Mouse (Mus musculus): ENCODE measurements around the gene Lilr4b. TPM values are rescaled to one million over a fixed set of nuclear protein-coding genes. Genes with fewer than 3 reads are reported as not detected.

Lilr4b gene
- polyA plus RNA-seq, 1 experiment: 0.08 TPM

DNA sequence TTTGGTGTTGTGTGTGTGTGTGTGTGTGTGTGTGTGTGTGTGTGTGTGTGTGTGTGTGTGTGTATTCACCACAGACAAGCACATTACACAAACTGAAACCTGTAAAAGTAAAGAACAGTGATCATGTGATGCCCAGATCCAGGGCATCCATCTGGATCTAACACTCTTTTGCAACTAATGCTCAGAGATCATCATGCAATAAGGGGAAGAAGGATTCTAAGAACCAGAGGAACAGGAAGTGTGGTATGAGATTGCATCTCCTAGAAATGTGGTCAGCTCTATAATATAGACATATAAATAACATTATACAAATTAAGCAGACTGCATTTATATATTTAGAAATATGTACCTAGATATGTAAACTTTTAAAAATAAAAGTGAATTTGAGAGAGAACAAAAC is 39.6 kb downstream of the Lilr4b start:
- TF ChIP-seq TAL1 (IDR thresholded peaks at IDR 0.05; ENCODE audit: low read length): no peak
- TF ChIP-seq GATA1 (IDR thresholded peaks at IDR 0.05; ENCODE audit: low read length): no peak
- Histone ChIP-seq H3K36me3 (ENCODE audit: control insufficient read depth) (no peaks in the 10 kb centered on the region), H3K27me3 (ENCODE audit: control insufficient read depth) (no peaks in the 10 kb centered on the region), H3K4me1 (ENCODE audit: control insufficient read depth) (no peaks in the 10 kb centered on the region), H3K4me3 (replicated peaks) (no peak overlapping the region), H3K9me3 (ENCODE audit: control insufficient read depth, low read length) (no peaks in the 10 kb centered on the region)

DNA sequence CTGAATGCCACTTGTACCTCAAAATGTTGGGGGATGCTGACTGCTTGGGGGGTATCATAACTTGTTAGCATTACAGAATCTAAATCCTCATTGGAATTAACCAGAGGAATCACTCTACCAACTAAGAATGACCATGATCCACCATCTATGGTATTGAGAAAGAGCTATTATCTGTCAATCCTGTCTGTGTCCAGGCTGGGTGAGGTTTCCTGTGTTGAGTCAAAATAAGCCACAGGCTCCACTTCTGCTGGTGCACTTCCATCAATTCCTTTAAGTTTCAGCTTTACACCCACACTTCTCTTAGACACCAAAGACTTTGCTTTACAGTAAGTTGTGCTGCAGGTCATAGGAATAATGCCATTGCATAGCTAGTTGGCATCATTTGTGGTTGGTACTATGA is 41.0 kb downstream of the Lilr4b start:
- no peaks in the 10 kb centered on the region for H3K27me3 ChIP-seq (ENCODE audit: control insufficient read depth)
- no peaks in the 10 kb centered on the region for H3K4me1 ChIP-seq (ENCODE audit: control insufficient read depth)
- H3K36me3 ChIP-seq (ENCODE audit: control insufficient read depth): no peaks in the 10 kb centered on the region
- H3K9me3 ChIP-seq (ENCODE audit: control insufficient read depth, low read length): no peaks in the 10 kb centered on the region
- TF ChIP-seq TAL1 (IDR thresholded peaks at IDR 0.05; ENCODE audit: low read length): no peak
- TF ChIP-seq GATA1 (IDR thresholded peaks at IDR 0.05; ENCODE audit: low read length): no peak
- no peak overlapping the region for H3K4me3 ChIP-seq (replicated peaks)

DNA sequence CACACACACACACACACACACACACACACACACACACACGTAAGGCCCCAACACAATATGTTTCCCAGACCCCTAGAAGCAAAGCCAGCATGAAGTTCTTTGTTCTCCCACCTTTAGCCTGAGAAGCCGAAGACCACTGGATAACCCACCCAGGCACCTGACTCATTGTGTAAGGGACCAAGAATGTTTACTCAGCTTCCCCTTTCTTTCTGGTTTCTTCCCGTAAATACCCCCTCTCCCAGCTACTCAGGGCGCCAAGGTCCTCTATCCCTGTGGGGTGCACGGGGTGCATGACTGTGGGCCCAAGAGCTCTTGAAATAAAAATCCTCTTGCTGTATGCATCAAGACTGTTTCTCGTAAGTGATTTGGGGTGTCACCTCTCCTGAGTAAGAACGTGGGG is 45.7 kb downstream of the Lilr4b start:
- no peaks in the 10 kb centered on the region for H3K27me3 ChIP-seq (ENCODE audit: control insufficient read depth)
- H3K4me3 ChIP-seq (replicated peaks): no peak overlapping the region

DNA sequence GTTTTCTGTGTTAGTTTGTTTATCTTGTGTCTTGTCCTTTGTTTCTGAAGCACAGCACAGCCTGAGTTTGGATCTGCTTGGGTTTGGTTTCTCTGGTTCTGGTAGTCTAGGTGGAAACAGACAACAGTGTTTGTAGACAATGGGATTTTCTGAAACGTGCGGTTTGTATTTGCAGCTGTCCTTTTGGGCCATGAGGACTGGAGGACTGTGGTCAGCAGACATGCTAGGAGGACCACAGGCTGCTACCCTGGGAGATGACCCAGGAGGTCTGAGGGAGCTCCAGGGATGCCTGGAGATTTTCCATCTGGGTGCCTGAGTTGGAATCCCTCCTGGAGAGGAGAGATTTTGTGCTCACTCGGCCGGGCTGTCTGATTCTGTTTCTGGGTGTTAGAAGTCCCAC is 46.2 kb downstream of the Lilr4b start:
- TF ChIP-seq TAL1 (IDR thresholded peaks at IDR 0.05; ENCODE audit: low read length) (no peak), GATA1 (IDR thresholded peaks at IDR 0.05; ENCODE audit: low read length) (no peak)
- no peaks in the 10 kb centered on the region for H3K27me3 ChIP-seq (ENCODE audit: control insufficient read depth)
- H3K36me3 ChIP-seq (ENCODE audit: control insufficient read depth): no peaks in the 10 kb centered on the region
- H3K4me1 ChIP-seq (ENCODE audit: control insufficient read depth): no peaks in the 10 kb centered on the region
- H3K9me3 ChIP-seq (ENCODE audit: control insufficient read depth, low read length): no peaks in the 10 kb centered on the region
- no peak overlapping the region for H3K4me3 ChIP-seq (replicated peaks)

More for the DNA sequence above, 45.7 kb downstream of the Lilr4b start:
- Histone ChIP-seq H3K36me3 (ENCODE audit: control insufficient read depth) (no peaks in the 10 kb centered on the region), H3K9me3 (ENCODE audit: control insufficient read depth, low read length) (no peaks in the 10 kb centered on the region), H3K4me1 (ENCODE audit: control insufficient read depth) (no peaks in the 10 kb centered on the region)
- no peak for TF ChIP-seq GATA1 (IDR thresholded peaks at IDR 0.05; ENCODE audit: low read length)
- TF ChIP-seq TAL1 (IDR thresholded peaks at IDR 0.05; ENCODE audit: low read length): no peak

DNA sequence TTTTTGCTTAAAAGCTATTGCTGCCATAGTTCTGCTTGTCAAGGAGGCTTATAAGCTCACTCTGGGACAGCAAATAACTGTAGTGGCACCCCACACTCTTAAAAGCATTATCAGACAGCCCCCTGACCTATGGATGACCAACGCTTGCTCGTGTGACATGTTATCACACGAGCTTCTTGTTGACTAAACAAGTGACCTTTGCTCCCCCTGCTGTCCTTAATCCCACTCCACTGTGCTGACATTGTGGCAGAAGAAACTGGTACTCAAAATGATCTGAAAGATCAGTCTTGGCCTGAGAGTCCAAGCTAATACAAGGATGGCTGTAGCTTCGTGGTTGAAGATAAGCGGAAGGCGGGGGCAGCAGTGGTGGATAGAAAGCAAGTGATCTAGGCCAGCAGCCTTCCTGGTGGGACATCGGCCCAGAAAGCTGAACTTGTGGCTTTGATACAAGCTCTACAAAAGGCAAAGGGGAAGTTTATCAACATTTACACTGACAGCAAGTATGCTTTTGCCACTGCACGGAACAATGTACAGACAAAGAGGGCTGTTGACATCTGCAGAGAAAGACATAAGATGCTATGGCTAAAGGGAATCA is 48.5 kb downstream of the Lilr4b start:
- Histone ChIP-seq H3K4me3 (replicated peaks) (no peak overlapping the region), H3K4me1 (ENCODE audit: control insufficient read depth) (no peaks in the 10 kb centered on the region), H3K27me3 (ENCODE audit: control insufficient read depth) (no peaks in the 10 kb centered on the region), H3K36me3 (ENCODE audit: control insufficient read depth) (no peaks in the 10 kb centered on the region), H3K9me3 (ENCODE audit: control insufficient read depth, low read length) (peaks cover 3% of the 10 kb centered on the region; the same call in 1 of the 2 replicates)
- TF ChIP-seq TAL1 (IDR thresholded peaks at IDR 0.05; ENCODE audit: low read length) (no peak), GATA1 (IDR thresholded peaks at IDR 0.05; ENCODE audit: low read length) (no peak)

DNA sequence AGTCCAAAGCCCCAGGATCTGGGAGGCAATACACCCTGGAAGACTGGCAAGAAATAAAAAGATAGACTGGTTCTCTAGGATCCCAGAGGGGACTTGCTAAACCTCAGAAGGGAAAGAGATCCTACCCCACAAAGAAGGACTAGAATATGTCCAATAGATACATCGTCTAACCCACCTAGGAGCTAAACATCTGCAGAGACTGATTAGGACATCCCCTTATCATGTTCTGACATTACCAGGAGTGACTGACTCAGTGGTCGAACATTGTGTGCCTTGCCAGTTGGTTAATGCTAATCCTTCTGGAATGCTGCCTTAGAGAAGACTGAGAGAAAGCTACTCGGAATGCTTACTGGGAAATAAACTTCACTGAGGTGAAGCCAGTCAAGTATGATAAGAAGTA is 49.1 kb downstream of the Lilr4b start:
- H3K9me3 ChIP-seq (ENCODE audit: control insufficient read depth, low read length): peaks cover 3% of the 10 kb centered on the region; the same call in 1 of the 2 replicates
- H3K4me1 ChIP-seq (ENCODE audit: control insufficient read depth): no peaks in the 10 kb centered on the region
- no peak overlapping the region for H3K4me3 ChIP-seq (replicated peaks)
- H3K36me3 ChIP-seq (ENCODE audit: control insufficient read depth): no peaks in the 10 kb centered on the region
- TF ChIP-seq GATA1 (IDR thresholded peaks at IDR 0.05; ENCODE audit: low read length) (no peak), TAL1 (IDR thresholded peaks at IDR 0.05; ENCODE audit: low read length) (no peak)
- H3K27me3 ChIP-seq (ENCODE audit: control insufficient read depth): no peaks in the 10 kb centered on the region

DNA sequence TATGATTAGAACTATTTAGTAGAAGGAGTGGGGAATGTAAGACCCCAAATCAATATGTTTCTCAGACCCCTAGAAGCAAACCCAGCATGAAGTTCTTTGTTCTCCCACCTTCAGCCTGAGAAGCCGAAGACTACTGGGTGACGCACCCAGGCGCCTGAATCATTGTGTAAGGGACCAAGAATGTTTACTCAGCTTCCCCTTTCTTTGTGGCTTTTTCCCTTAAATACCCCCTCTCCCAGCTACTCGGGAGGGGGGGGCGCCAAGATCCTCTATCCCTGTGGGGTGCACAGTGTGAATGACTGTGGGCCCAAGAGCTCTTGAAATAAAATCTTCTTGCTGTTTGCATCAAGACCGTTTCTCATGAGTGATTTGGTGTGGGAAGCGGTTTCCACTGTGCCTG is 50.4 kb downstream of the Lilr4b start:
- H3K4me1 ChIP-seq (ENCODE audit: control insufficient read depth): no peaks in the 10 kb centered on the region
- H3K27me3 ChIP-seq (ENCODE audit: control insufficient read depth): no peaks in the 10 kb centered on the region
- no peak overlapping the region for H3K4me3 ChIP-seq (replicated peaks)
- no peak for TF ChIP-seq TAL1 (IDR thresholded peaks at IDR 0.05; ENCODE audit: low read length)
- TF ChIP-seq GATA1 (IDR thresholded peaks at IDR 0.05; ENCODE audit: low read length): no peak
- no peaks in the 10 kb centered on the region for H3K36me3 ChIP-seq (ENCODE audit: control insufficient read depth)
- peaks cover 3% of the 10 kb centered on the region; the same call in 1 of the 2 replicates for H3K9me3 ChIP-seq (ENCODE audit: control insufficient read depth, low read length)

Other genes with a start within 250 kb of the Lilr4b start
- gene Gm49339, start within 50 bp of the Lilr4b start, polyA plus RNA-seq (2012): not detected in 2 replicates
- 0.03 and 0.06 TPM in 2 replicates for gene Lilrb4a, start 10.3 kb downstream of the Lilr4b start, polyA plus RNA-seq (2012)
- gene Fam162b, start 109.9 kb downstream of the Lilr4b start, polyA plus RNA-seq (2012): not detected in 2 replicates
- not detected in 2 replicates for gene Gprc6a, start 150.8 kb downstream of the Lilr4b start, polyA plus RNA-seq (2012)
- gene Rfx6, start 197.1 kb downstream of the Lilr4b start, polyA plus RNA-seq (2012): not detected in 2 replicates

All from erythroblast, embryonic 14.5 days (primary cell).